Mouse (Mus musculus) brain, embryonic 18.5 days (tissue): ENCODE results near the gene Bsph1.
"Not testable (repeated sequence)": the region's sequence is repeated elsewhere in the genome, so short reads cannot be mapped to it uniquely, and the experiment has no call there.

Experiments
- DNase-seq: peaks from one replicate; pipeline ENCODE4 v3.0.0-alpha.2; 2012; ENCODE audit warnings: low read depth, low spot score

The Bsph1 gene

GRCm38 (mm10) chr7:13450541-13450940 lies at the start of gene Bsph1:
Gene Bsph1 (plus strand): TSS chr7:13450841.
- DNase-seq, result not testable (repeated sequence)

GRCm38 (mm10) chr7:13511539-13511938 lies 60.9 kb downstream of the Bsph1 start:
- DNase-seq, result no peak
